ENCODE assay signal across 8 mouse cellular contexts in the genomic region with DNA sequence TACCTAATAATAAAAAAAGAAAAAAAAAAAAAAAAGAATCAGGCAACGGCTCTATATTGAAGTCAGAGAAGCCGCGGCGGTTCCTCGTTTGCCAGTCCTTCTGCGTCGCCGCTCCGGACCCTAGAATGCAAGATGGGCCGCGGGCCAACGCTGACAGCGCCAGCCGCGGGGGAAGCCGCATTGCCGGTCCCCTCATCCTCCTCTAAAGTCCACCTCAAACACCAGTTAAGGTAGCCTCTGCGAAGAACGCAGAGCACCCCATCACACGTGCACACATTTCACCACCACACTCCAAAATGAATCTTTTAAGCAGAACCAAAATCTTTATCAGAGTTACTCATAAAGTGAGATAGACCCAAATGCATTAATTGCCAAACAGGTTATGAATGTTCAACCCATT.
DNase-seq lines count a peak whose midpoint lies in the region; ATAC-seq lines count a peak whose summit lies in the region.

No protein-coding gene starts in this region.

- peak; percentile 1 for DNase-seq in adrenal gland, postnatal 25 days
- peak; percentile 20 to 25 for DNase-seq in cerebellum, postnatal 10 days
- DNase-seq in gastrocnemius, postnatal 10 days = peak; percentile 8
- DNase-seq in kidney, adult 18-20 months = peak; percentile 8
- peak; percentile 5 for DNase-seq in lung, postnatal 10 days
- peak; percentile 3 for DNase-seq in right cerebral cortex, postnatal 25 days
- peak; percentile 4 for DNase-seq in thymus, postnatal 25 days

- peak; percentile 39 for ATAC-seq in CD4-positive, CD25-positive, alpha-beta regulatory T cell, adult 4 months

Comparison
In these comparisons a context has a peak if more than half of its experiments do, and no peak if none do; other contexts are left out.
1. Peak in every context shown above with its lines: DNase-seq and ATAC-seq.